Mouse (Mus musculus): ENCODE data around the gene Fam192a.

The Fam192a gene

DNA sequence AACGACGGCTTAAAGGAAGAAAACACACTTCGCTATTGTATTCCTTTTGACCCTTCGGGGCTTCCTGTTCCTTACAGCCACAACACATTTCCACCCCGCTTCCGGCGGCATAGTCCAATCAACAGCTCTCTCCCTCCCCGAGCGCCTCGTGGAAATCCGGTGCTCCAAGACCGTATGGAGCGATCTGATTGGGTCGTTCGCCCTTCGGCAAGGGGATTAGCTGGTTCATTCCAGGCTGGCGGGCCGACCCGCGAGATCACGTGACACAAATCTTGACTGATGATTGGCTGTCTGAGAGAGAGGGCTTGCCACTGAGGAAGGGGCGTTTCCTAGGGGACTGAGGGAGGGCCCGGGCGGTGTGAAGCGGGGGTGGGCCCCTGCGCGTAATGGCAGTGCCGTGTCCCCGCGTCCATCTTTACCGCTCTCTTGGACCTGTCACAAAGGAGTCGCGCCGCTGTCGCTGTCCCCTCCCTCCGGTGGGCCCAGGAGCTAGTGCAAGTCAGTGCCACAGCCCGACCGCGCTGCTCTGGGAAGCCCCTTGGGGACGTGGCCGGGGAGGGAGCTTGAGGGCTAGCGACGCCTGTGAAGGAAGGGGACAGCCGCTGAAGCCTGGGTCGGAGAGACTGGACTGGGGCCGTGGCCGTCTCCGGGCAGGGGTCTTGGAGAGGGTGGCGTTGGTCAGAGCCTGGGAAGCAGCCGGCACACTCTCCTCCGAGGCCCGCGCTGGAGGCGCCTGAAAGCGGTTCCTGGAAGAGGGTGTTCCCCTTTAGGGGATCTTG, at the start of gene Fam192a, which contains the start of gene Rspry1:
Gene Fam192a, minus strand, starts transcription at position 391 of the 779 bp plus-strand sequence.
Gene Rspry1, plus strand, starts transcription at position 331 of the 779 bp plus-strand sequence.
- peak; percentile 98 to 99 for DNase-seq

DNA sequence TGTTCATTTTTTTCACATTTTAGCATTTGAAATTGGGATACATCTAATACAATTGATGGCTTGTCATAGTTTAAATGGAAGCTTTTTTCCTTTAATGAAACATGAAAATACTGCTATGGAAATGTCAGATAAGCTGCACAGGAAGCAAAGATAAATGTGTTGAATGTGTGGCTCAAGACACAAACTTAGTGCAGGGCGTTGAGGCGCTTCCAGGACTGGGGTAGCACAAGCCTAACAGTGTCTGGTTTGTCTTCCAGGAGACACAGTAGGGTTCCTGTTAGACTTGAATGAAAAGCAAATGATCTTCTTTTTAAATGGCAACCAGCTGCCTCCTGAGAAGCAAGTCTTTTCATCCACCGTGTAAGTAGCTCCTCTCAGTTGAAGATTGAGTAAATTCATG, 47.7 kb upstream of the Fam192a start:
- no peak for DNase-seq

DNA sequence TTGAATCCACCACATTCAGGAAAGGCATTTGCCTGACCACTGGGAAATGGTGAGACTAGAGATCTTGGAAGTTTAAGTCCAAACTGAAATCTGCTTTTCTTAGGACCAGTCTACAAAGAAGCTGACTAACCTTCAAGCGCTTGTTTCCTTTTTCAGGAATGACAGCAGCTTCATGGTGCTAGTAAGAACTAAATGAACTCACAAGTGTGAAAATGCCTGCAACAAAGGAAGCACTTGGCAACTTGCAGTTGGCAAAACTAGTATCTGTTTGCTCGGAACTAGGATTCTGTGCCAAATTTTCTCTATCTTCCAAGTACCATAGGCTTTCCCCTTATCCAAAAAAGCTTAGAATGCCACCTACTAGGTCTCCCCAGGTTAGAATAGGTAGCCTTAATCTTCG, 44.4 kb upstream of the Fam192a start:
- DNase-seq: no peak

DNA sequence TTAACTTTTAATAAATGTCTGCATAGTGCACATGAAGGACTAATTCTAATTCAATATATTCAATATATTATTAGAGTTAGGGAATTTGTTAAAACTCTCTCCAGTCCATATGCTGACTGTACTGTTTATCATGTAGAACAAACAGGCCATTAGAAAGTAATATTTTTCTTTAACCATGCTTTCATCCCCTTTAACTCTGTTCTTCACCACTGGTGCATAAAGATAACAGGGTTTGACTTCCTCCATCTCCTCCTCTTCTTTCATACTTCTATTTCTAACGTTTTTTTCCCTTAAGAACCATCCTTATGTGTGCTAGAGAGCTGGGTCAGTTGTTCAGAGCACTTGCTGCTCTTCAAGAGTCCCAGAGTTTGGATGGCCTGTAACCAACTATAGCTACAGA, 43.4 kb upstream of the Fam192a start:
- DNase-seq: no peak

DNA sequence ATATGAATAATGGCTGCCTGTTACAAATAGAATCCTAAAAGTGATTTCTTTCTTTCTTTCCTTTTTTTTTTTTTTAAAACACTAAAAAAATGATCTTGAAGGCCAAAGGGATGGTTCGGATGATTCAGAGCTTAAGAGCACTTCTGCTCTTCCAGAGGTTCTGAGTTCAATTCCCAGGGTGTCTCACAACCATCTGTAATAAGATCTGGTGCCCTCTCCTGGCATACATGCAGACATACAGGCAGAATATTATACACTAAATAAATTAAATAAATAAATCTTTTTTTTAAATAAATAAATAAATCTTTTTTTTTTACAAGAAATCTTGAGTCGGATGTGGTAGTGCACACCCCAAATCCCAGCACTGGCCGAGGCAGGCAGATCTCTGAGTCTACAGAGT, 40.1 kb upstream of the Fam192a start:
- DNase-seq: no peak

DNA sequence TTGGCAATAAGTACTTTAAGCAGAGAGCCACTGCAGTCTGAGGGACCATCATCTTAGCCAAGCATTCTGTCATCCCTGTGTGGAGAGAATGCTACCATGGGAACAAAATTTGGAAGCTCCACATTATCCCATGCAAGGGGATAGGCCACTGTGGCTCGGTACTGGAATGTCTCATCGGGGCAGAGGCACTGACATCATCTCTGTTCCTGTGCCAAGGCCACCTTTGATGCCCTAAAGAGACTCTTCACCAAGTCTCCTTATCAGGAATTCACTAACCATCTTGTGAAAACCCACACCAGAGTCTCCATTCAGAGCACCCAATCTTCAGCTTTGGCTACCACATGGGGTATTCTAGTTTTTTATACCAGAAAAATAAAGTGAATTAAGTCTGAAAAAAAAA, 39.4 kb upstream of the Fam192a start:
- DNase-seq: no peak

DNA sequence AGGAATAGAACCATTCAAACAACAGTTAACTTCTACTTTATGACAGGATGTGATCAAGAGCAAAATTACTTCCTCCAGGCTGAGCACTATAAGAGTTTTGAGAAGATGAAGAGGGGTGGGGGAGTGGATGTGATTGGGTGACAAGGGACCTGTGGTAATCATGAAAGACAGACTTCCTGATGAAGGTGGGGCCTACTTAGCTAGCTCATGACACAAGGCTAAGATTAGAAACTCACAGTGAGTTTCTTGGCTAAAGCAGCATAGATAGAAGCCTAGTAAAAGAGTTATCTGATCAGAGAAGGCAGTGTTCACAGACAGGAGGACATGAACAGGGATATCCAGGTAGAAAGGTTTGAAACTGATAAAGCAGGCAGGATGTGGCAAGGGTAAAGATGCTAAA, 32.4 kb upstream of the Fam192a start:
- DNase-seq: peak in 1 of 2 experiments; percentile 8

DNA sequence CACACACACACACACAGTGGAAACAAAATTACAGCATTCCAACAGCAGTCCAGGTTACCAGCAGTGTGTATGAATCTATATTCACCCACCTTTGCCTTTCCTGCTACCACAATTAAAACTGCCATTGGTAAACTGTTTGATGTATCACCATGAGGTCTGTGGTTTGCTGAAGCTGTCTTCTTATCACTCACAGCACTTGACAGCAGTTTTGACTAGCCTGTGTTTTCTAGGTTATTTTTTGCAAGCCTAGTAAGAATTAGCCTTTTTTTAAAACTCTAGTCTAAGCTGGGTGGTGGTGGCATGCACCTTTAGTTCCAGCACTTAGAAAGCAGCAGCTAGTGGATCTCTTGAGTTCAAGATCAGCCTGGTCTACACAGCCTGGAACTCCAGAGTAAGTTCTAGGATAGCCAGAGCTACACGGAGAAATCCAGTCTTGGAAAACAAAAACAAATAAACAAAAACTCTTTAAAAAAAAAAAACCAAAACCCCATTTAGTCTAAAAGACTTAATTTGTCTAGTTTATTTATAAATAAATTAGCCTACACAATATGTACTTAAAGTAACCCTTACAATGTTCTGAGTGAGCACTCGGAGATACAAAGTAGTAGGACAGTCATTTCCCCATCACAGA, 31.9 kb upstream of the Fam192a start:
- DNase-seq: no peak

DNA sequence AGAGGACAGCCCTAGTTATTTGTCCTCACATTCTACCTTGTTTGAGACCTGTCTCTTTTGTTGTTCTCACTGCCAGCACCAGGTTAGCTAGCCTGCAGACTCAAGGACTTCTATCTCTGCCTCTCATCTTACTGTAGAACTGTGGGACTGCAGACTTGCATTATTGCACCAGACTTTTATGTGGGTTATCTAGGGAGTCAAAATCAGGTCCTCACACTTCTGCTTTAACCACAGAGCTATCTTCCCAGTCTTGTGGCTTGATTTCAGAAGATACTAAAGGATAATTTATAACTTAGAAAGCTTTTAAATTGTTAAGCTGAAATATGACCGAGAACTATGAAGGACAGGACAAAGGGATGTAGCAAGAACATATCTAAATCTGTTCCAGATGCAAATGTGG, 23.1 kb upstream of the Fam192a start:
- no peak for DNase-seq

DNA sequence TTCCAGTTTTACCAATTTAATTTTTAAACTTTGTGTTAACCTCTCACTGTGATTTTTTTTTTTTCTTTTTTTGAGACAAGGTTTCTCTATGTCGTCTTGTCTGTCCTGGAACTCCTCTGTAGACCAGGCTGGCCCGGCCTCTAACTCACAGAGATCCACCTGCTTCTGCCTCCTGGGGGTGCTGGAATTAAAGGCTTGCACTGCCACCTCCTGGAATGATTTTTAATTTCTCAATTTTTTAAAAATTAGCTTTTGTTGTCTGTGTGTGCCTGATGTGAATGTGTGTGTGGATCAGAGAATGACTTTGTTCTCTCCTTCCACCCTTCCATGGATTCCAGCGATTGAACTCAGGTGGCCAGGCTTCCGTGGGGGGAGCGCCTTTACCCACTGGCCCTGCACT, 5.3 kb upstream of the Fam192a start:
- DNase-seq: no peak

DNA sequence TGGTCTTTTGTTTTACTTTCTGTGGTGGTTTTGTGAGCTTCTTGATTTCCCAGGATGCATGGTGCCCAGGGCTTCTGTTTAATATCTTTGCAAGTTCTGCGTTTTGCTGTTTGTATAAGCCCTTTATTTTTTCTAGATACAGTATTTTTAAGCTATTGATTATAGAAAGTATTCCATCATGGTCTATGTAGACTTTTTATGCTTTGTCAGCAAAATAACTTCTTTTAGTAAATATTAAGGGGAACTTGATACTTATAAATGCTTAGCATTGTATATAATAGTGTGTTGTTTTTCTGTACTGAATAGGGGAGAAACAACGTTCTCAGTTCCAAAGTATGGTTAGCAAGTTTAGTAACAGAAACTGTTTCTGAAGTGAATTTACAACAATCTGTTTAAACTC, 2.2 kb upstream of the Fam192a start:
- no peak for DNase-seq

DNA sequence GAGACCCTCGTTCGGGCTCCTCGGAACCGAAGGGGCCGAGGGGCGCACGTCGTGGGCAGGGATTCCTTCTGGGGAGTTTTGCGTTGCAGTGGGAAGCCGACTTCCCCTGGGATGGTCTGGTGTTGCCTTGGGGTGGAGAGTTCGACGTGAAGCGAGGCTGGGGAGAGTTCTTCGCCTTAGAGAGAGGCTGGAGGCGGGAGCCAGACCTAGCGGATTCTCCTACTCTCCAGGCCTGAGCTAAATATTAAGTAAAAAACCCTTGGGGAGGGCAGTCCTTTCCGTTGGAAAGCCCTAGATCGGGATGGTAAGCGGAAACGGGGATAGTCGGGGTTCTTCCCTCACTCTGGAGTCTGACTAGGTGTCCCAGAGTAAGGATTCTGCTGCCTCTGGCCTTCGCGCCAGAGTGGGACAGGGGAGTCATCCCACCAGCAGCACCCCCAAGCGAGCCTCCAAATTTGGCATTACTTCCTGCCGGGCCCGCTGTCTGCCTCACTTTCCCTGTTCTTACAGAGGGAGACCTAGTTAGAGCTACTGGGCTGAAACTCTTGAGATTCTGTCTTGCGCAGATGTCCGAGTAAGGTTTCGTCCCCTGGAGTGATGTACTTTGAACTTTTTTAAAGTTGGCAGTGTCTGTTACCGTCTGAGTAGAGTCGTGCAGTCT, 804 bp upstream of the Fam192a start:
- DNase-seq: peak; percentile 15 to 21

DNA sequence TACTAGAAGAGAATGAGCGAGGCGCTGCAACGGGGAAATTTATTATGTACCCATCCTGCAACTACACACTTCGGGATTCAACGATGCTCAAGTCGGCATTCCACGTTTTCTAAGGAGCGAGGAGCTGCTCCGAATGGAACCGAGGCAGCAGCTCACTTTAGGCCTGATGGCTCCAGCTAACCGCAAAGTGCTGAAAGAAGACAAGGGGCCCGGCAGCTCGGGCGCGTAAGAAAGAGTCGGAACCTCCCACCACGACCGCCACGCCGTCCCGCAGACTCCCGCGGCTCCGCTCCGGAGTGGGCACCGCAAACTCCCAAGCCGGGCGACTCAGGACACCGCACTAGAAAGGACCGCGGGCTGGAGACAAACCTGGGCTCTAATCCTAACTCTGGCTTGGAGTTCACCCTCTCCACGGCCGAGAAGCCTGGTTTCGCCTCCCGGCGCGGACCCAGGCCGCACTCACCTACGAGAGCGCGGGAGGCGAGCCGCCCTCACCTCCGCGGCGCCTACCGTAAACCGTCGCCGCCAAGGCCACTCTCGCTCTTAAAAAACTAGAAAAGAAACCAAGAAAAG, 677 bp downstream of the Fam192a start:
- no peak for DNase-seq

DNA sequence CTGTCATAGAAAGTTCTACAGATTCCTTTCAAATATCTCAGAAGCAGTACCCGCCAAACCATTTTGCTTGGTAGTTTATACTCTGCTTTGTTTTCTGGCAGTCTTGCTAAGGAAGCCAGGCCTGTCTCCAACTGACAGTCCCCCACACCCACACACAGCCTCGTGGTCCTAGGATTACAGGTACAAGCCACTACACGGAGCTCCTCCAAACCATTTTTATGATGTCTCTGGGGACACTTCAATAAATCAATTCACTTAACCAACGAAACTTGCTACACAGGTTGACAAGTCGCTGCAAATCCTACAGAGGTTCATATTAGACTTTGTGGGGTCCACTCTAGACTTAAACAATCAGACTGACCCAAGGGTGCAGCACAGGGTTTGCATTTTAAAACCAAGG, 1.3 kb downstream of the Fam192a start:
- DNase-seq: no peak

DNA sequence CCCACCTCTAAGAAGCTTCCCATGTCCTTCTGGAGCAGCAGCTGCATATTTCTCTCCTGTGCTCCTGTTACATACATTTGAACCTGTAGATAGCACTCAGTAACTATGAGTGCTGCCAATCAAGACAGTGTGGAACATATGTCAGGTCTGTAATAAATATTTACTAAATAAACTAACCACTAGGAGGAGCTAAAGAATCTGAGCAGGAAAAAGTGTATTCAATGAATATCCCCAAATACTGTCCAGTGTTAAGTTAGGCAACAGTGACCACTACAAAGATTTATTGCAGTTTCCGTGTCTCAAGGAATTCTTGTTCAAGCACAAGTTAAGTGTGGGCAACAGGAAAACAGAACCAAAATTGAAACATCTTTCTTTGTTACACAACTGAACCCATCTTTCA, 7.6 kb downstream of the Fam192a start:
- no peak for DNase-seq

DNA sequence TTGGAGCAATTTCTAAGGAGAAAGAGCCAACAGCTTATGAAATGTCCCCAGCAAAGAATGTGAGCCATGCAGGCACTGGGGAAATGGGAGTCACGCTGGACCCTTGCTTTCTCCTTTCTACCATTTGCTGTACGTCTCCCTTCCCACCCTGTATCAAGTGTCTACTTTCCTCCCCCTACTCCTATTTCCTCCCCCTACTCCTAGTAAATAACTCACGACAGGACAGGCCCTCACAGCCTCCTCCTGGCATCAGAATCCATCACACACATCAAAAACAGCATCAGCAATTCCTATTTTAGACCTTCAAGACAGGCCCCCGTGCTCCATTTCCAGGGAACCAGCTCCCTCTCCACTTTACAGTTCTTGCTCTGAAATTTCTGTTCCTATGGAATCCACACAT, 10.1 kb downstream of the Fam192a start:
- no peak for DNase-seq

DNA sequence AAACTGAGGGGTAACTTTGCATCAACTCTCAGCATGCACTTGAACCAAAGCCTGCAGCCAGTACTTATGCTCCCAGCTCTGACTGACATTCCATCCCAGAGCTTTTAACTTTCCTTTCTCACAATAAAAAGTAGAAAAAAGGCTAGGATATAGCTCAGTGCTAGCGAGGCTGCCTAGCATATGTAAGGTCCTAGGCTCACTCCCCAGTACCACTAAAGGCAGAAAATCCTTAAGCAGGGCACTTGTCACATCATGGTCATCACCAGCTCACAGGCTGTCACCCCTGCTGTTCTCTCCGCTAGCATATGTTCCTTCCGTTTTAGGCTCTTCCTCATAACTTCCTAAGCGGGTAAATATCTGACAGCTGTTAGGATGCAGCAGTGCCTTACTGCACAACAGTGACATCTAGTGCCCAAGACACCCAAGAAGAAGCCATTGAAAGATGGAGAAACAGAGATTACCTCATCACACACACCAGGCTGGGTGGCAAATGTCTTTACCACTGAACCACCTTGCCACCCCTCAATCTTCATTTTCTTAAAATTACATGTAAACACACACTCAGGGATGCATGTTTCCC, 17.5 kb downstream of the Fam192a start:
- DNase-seq: peak; percentile 15 to 30

DNA sequence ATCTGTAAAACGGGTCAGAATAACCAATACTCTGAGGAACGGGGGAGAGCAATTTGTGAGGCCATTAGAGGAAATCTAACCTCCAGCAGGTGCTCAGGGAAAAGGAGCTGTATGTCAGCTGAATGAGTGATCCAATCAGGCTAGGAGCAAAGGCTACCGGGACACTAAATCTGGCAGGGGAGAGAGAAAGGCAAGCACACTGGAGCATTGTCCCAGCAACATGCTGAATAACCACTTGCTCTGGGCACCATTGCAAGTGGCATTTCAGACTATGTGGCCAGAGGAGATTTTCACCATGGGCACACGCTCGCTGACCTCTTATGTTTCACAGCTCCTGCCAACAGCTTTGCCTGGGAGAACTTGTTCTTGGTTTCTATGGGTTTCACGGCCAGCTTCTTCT, 19.2 kb downstream of the Fam192a start:
- DNase-seq: no peak

DNA sequence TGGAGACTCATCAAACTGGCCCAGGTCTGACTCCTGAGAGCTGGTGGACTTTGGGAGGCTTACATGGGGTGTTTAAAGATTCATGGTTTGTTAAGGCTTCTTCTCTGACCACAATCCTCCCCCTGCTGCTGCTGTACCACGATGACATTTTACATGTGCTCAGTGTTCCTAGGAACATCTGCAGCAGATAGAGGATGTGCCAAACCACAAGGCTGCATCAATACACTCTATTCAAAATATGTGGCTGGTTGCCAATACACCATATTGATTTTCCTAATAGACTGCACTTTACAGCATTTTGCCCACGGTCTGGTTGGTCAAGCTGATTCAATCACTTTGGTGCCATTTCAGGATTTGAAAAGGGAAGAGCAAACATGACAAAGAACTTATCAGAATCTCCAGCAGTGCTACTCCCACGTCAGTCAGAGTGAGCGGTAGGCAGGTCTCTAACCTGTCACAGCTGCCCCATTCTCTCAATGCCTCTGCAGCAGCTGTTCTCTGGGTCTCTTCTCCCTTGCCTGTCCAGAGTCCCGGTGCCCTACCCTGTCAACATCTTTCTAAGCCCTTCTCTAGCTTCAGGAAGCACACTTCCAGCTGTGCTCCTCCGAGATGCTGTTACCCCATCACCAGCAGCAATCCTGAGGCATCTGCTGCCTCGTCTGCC, 19.8 kb downstream of the Fam192a start:
- DNase-seq: no peak

DNA sequence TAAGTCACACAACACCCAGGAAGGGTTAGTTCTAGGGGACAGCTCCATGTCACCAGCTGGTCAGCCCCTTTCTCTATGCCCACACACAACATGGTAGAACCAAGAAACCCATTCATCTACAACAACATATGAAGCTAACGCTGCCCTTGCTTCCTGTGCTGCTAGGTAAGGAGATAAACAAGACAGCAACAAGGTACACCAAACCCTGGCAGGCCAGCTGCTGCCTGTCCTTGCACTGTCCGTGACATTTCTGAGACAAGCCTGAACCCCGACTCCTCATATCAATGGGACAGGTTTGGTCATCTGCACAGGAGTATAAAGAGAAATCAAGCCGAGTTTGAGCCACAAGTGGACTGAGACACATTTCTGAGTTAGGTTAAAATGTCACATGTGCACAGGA, 26.6 kb downstream of the Fam192a start:
- DNase-seq: no peak

DNA sequence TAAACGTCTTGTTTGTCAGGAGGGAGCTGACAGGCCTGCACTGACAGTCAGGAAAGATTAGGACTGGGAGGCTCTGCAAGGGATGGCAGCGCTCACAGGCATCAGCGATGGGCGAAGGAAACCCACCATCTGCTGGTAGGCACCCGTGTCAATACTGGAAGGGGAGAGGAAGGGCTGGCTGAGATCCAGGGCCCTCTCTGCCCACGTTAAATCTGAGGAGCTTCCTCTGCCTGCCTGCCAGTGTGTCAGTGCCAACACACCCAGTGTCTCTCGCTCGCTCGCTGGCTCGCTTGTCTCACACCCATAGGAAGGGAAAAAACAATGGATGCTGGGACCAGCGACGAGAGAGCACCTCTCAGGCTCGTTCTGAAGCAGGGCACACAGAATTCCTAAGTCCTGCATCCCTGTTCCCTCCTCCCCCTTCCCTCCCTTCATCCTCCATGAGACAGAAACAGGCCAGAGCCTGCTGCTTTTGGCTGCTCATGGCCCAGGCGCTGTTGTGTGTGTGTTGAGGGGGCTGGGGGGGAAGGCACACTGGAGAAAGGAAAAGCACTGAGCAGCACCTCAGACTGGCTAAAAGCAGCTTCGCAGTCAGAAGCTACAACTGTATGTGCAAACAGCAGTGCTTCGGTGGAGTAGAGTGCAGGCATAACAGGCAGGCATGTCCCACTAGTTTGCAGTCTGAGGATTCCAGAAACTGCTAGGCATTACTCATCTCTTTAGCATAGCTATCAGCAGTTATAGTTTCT, 27.5 kb downstream of the Fam192a start:
- no peak for DNase-seq

DNA sequence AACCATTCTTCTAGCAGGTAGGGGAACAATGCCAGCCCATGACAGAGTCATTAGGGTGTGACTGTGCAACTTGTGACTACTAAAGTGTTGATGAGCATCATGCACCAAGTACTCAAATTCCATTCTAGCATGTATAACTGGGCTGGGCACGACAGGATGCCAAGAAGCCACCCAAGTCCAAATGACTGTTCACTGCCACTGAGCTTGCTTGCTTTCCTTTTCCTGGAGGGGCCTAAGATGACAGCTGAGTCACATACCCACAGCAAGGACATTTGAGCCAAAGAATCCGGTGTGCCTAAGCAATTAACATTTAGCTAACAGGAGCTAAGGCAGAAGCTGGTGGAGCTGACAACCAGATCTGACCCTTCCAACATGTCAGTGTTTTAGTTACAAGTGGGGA, 29.9 kb downstream of the Fam192a start:
- no peak for DNase-seq
